Mouse (Mus musculus) cerebellum, adult 18-20 months (tissue): ENCODE measurements around the gene Vmn1r131.
"Not testable (repeated sequence)": the region's sequence is repeated elsewhere in the genome, so short reads cannot be mapped to it uniquely, and the experiment has no call there.

Experiments
- DNase-seq, 2 experiments: peaks; one replicate each; pipeline ENCODE4 v3.0.0; 2021

The Vmn1r131 gene

DNA sequence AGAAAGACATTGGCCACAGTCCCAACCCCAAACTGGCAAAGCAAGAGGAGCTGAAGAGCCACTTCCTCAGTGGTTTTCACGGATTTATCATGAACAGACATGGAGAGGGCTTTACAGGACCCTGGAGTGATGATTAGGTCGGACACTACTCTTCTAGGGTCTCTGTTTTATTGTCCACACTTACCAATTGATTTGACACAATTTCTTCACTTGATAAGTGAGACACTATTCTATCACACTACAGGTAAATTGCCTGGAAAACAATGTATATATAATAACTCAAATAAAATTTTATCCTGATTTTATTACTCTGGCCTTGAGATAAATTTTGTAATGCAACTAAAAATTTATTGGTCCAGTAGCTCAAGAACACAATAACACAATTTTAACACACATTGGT, at the start of gene Vmn1r131:
Vmn1r131 (minus strand) TSS at position 101 of the 400 bp plus-strand sequence.
- DNase-seq = not testable (repeated sequence)

DNA sequence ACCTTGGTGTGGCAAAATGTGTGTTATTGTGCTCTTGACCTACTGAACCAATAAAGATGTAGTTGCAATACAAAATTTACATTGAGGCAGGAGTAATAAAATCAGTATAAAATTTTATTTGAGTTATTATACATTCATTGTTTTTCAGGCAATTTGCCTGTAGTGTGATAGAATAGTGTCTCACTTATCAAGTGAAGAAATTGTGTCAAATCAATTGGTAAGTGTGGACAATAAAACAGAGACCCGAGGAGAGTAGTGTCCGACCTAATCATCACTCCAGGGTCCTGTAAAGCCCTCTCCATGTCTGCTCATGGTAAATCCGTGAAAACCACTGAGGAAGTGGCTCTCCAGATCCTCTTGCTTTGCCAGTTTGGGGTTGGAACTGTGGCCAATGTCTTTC, 34.4 kb downstream of the Vmn1r131 start, which contains the start of gene Vmn1r130:
Vmn1r130 (plus strand) TSS at position 301 of the 400 bp plus-strand sequence.
- not testable (repeated sequence) for DNase-seq
